Mouse (Mus musculus) adrenal gland, adult 10 weeks (tissue): ENCODE data around the gene Cdc16. TPM values are rescaled to one million over a fixed set of nuclear protein-coding genes. Genes with fewer than 3 reads are reported as not detected.

Experiments used
- polyA plus RNA-seq: library from polyadenylated mRNA; stranded (reverse); fragments of 350-450 nt; fragmentation: Illumina TruSeq; extraction: RNeasy Lipid Tissue Mini Kit (QIAGEN cat#74804); gene quantifications from one replicate; pipeline ENCODE4 v1.2.3, GENCODE M21; 2014; ENCODE audit warnings: low read depth, low replicate concordance

Gene Cdc16
- 83.0 TPM for polyA plus RNA-seq

DNA sequence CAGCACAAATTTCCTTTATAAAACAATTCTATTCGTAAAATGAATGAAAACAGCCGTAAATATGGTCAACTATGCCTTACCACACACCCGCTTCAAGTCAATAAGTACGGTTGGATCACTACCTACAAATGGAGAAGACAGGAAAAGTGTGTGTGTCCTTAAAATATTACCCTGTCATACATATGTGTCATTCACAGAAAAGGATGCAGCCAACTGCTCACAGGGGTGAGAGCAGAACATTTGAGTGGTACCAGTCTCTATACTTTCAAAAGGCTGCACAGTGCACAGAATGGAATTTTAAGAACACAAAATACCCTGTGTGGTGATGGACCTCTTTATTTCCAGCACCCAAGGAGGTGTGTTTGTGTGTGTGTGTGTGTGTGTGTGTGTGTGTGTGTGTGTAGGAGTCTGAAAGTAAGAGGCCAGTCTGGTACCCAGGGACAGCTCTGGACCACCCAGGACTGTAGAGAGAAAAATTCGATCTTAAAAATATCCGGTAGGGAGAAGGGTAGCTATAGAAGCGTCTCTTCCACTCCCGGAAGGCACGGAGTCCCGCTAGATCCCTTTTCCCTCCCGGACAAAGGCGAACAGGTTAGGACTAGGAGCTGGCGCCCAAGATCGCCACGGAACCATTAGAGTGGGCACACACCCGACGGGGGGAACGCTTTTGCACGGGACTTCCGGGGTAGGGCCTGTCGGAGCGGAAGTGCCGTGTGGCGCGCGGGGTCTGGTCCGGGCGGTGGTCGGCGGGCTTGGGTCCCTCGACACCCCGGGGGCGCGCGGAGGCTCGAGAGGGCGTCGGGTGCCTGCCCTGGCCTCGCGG lies at the start of gene Cdc16:
Cdc16 (plus strand) TSS at position 695 of the 823 bp plus-strand sequence.

DNA sequence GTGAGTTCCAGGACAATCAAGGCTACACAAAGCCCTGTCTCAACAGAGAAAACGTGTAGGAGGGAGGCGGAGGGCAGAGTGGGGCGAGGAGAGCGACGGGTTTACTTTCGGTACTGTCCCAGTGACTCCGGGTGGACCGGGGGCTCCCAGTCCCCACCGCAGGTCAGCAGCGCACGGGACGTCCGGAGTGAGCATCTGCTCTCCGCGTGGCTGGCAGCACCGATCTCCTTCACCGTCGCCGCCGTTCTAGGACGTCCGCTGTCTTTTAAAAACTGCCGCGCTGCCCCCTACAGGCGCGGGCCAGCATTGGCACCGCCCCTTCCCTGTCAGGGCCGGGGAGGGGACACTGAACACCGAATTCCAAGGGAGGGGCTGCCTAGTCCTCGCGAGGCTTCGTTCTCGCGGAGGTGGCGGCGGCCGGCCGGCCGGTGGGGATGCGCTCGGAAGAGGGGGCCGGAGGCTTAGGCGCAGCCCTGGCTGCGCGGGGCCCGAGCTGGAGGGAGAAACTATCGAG lies 27.8 kb downstream of the Cdc16 start, which contains the start of gene Upf3a:
Upf3a (plus strand) TSS at position 366 of the 514 bp plus-strand sequence.

Other genes starting within 250 kb of the Cdc16 start
- gene 1700029H14Rik, start 195.2 kb upstream of the Cdc16 start, polyA plus RNA-seq, result not detected
- 15.3 TPM for gene Rasa3, start 80.1 kb upstream of the Cdc16 start, polyA plus RNA-seq
- 0.29 TPM for gene Cfap97d2, start 51.8 kb upstream of the Cdc16 start, polyA plus RNA-seq
- gene Upf3a, start 27.9 kb downstream of the Cdc16 start, polyA plus RNA-seq, result 17.7 TPM
- not detected for gene AF366264, start 80.7 kb downstream of the Cdc16 start, polyA plus RNA-seq
- gene Champ1, start 112.0 kb downstream of the Cdc16 start, polyA plus RNA-seq, result 23.2 TPM
- gene Coprs, start 132.6 kb downstream of the Cdc16 start, polyA plus RNA-seq, result 6.6 TPM